Mouse (Mus musculus) forebrain, postnatal 0 days (tissue): ENCODE measurements around the gene Arfgef2. TPM values are rescaled to one million over a fixed set of nuclear protein-coding genes. Genes with fewer than 3 reads are reported as not detected.

Source experiments
- ATAC-seq: fragments of 200-750 bp; cut with Nextera tagmentation; 2 replicates; pipeline ENCODE4 v1.8.0; 2017; ENCODE audit warnings: mild to moderate bottlenecking, moderate library complexity
- DNase-seq: peaks from one replicate; pipeline ENCODE4 v3.0.0-alpha.2; 2015
- H3K27ac ChIP-seq: fragments of 300-500 bp; sonication (generic); 2 replicates; pipeline ENCODE4 v1.5.1; 2014; ENCODE audit warnings: low read depth, mild to moderate bottlenecking, antibody characterized with exemption, low read length, moderate library complexity, mixed read lengths
- H3K27me3 ChIP-seq: fragments of 300-500 bp; sonication (generic); 2 replicates; pipeline ENCODE4 v1.6.1; 2014; ENCODE audit warnings: mild to moderate bottlenecking, low read length, mixed read lengths; ENCODE audit not compliant: insufficient read depth
- H3K36me3 ChIP-seq: fragments of 300-500 bp; sonication (generic); 2 replicates; pipeline ENCODE4 v1.6.1; 2014; ENCODE audit warnings: mild to moderate bottlenecking, moderate library complexity; ENCODE audit not compliant: insufficient read depth
- H3K4me1 ChIP-seq: fragments of 300-500 bp; sonication (generic); 2 replicates; pipeline ENCODE4 v1.6.1; 2014; ENCODE audit warnings: antibody characterized with exemption; ENCODE audit not compliant: insufficient read depth
- H3K4me2 ChIP-seq: fragments of 300-500 bp; sonication (generic); 2 replicates; pipeline ENCODE4 v1.6.1; 2014; ENCODE audit warnings: low read depth, mild to moderate bottlenecking, moderate library complexity
- H3K4me3 ChIP-seq: fragments of 300-500 bp; sonication (generic); 2 replicates; pipeline ENCODE4 v1.5.1; 2014; ENCODE audit warnings: low read depth, low read length, mixed read lengths
- H3K9ac ChIP-seq: fragments of 300-500 bp; sonication (generic); 2 replicates; pipeline ENCODE4 v1.6.1; 2014; ENCODE audit warnings: mild to moderate bottlenecking
- H3K9me3 ChIP-seq: fragments of 300-500 bp; sonication (generic); 2 replicates; pipeline ENCODE4 v1.6.1; 2016; ENCODE audit warnings: low read length
- CTCF ChIP-seq: sonication (generic); IDR thresholded peaks from 2 replicates; pipeline ENCODE4 v1.5.1; 2016; ENCODE audit warnings: antibody characterized with exemption, control low read depth, low read depth
- WGBS: fragments of 180-500 bp; shearing (Covaris S2); extraction: QIAGEN DNeasy Blood & Tissue Kit; methylation state at CpG from one replicate; pipeline ENCODE4 v1.1.7; 2014; 5-methylcytosine and 5-hydroxymethylcytosine counted together
- polyA plus RNA-seq: library from polyadenylated mRNA; unstranded; fragments of >200 nt; fragmentation: Nextera tagmentation; extraction: Ambion mirVana; gene quantifications from 2 replicates; pipeline ENCODE4 v1.2.1, GENCODE M21; 2015
- total RNA-seq: library from RNA; depleted of rRNA; stranded (reverse); fragments of >200 nt; gene quantifications from 2 replicates; pipeline ENCODE4 v1.2.3, GENCODE M21; 2014

Arfgef2 gene
- total and polyA plus RNA-seq, 2 experiments from 2014 or later, result 3.0 to 29.5 TPM

DNA sequence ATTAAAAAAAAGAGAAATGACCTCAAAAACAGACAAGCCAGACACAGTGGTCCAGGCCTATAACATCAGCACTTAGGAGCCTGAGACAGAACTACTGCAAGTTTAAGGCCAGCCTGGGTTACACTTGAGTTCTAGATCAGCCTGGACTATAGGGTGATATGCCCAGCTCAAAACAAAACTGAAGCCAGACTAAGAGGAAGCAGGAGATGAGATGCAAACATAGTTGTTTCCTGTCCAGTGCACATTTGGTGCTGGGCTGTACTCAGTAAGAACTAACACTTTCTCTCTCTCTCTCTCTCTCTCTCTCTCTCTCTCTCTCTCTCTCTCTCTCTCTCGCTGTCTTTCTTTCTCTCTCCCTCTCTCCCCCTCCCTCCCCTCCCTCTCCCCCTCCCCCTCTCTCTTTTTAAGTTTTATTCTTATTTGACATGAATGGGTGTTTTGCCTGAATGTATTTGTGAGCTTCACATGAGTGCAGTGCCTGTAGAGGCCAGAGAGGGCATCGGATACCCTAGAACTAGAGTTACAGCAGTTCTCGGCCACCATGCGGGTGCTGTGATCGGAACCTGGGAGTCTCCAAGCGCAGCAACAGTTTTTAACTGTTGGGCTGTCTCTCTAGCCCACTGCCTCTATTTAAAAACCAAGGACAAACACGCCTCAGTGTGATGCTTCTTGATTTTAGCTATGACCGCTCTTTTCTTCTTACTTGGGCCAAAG is 95.6 kb downstream of the Arfgef2 start:
- WGBS, result 87% methylated on average over 8 of the region's 8 CpGs
- H3K27me3 ChIP-seq, result no peaks in the 10 kb centered on the region
- peaks cover 3% of the 10 kb centered on the region; the same call in 1 of the 2 replicates for H3K36me3 ChIP-seq
- no peak overlapping the region for H3K4me2 ChIP-seq
- H3K4me1 ChIP-seq, result no peaks in the 10 kb centered on the region
- H3K4me3 ChIP-seq, result no peak overlapping the region
- no peaks in the 10 kb centered on the region for H3K9me3 ChIP-seq
- H3K27ac ChIP-seq, result no peak overlapping the region
- no peak overlapping the region for H3K9ac ChIP-seq
- ATAC-seq (no peak), DNase-seq (no peak)
- TF ChIP-seq CTCF, result no peak

DNA sequence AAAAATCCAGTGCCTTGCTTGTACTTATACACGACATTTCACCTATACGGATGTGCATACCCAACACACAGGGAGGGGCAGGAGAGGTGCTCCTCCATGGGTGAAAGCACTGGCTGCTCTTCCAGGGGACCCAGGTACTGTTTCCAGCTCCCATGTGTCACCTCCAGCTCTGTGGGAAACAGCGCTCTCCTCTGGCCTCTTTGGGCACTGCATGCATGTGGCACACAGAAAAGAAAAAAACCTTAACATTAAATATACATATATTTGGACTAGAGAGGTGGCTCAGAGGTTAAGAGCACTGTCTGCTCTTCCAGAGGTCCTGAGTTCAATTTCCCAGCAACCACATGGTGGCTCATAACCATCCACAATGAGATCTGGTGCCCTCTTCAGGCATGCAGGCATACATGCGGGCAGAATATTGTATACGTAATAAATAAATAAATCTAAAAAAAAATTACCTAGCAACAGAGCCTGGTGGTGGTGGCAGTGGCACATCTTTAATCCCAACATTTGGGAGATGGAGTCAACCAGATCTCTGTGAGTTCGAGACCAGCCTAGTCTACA is 98.4 kb downstream of the Arfgef2 start:
- H3K27ac ChIP-seq, result no peak overlapping the region
- H3K4me3 ChIP-seq, result no peak overlapping the region
- TF ChIP-seq CTCF, result peak; percentile 35
- 95% methylated on average over 6 of the region's 6 CpGs for WGBS
- H3K9me3 ChIP-seq, result no peaks in the 10 kb centered on the region
- H3K9ac ChIP-seq, result no peak overlapping the region
- no peak overlapping the region for H3K4me2 ChIP-seq
- no peaks in the 10 kb centered on the region for H3K27me3 ChIP-seq
- ATAC-seq (no peak), DNase-seq (no peak)
- peaks cover 9% of the 10 kb centered on the region for H3K4me1 ChIP-seq
- H3K36me3 ChIP-seq, result no peaks in the 10 kb centered on the region

DNA sequence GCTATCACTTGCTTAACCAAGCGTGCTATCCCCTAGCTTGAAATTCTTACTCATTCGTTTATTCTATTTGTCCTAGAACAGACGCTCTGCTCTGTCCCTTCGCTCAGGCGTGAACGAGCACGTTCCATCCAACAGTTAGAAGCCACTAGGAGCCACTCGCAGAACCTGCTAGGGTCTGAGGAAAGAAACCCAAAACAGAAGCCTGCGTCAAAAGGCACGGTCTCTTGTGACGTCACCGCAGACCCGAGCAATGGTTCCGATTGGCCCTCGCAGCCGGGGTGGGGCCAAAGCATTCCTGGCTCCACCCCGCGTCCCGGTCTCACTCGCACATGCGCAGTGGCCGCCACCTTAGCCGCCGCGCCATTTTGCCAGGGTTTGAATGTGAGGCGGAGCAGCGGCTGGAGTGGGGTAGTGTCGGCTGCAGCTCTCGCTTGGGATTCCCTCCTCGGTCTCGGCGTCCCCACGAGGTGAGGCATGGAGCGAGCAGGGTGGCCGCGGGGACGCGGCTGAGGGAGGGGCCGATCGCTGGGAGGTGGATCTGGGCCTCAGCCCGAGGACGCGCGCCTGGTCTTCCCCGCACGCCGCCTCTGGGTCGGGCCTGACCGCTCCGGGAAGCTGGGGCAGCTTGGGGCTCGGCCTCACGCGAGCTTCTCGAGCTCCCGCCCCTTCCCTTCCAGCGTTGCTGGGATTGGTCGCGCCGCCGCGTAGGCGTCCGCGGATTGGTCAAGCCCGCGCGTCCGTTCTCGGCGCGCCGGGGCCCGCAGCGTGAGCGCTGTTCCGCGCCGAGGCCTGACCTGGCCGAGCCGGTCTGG is 100.5 kb downstream of the Arfgef2 start, which contains the start of gene Cse1l:
Cse1l (plus strand) TSS at position 330 of the 812 bp plus-strand sequence.
- Histone ChIP-seq H3K4me2 (peak within 1 kb of the TSS; percentile 92), H3K4me3 (peak within 1 kb of the TSS; percentile 77), H3K27me3 (no peaks in the 10 kb centered on the region), H3K27ac (peak within 1 kb of the TSS; percentile 93), H3K9ac (peak within 1 kb of the TSS; percentile 82), H3K9me3 (no peaks in the 10 kb centered on the region), H3K4me1 (peaks cover 9% of the 10 kb centered on the region), H3K36me3 (no peaks in the 10 kb centered on the region; the same call in 1 of the 2 replicates)
- TF ChIP-seq CTCF, result no peak; the same call in 1 of the 2 replicates
- 3% methylated on average over 80 of the region's 80 CpGs for WGBS
- ATAC-seq, result peak; percentile 96
- peak; percentile 99 for DNase-seq

DNA sequence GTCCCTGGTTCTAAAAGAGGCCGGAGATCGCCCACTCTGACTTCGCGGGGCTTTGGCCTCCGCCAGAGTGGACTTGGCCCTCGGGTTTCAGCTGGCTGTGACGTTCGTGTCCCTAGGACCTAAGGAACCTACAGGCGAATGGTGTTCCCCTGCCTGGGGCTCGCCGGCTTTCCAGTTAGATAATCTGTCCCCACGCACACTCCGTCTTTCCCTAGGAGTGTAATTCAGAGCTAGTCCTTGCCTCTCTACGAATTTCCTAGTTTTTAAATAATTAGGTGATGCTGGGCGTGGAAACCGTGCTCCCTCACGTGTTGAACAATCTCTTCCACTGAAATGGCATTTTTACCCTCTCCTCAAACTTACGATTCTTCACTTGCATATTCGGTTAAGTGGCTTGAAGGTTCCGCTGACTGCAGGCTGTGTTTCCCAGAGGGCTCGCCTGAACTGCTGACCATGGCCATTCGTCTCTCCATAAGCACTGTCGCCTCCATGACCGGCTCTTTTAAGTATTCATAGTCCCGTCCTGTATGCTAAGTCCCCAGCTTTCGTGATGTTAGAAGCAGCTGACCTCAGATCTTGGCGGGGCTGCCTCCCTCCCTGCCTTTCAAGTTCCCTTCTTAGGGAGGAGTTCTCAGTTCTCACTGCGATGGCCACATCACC is 101.3 kb downstream of the Arfgef2 start:
- under 1% methylated on average over 28 of the region's 28 CpGs for WGBS
- peaks cover 9% of the 10 kb centered on the region for H3K4me1 ChIP-seq
- no peaks in the 10 kb centered on the region for H3K9me3 ChIP-seq
- H3K27ac ChIP-seq, result peak overlapping the region; percentile 93
- no peaks in the 10 kb centered on the region for H3K27me3 ChIP-seq
- ATAC-seq (peak; percentile 17), DNase-seq (no peak)
- H3K4me2 ChIP-seq, result peak overlapping the region; percentile 92
- no peak for TF ChIP-seq CTCF
- peak overlapping the region; percentile 77 for H3K4me3 ChIP-seq
- H3K9ac ChIP-seq, result peak overlapping the region; percentile 82
- no peaks in the 10 kb centered on the region; the same call in 1 of the 2 replicates for H3K36me3 ChIP-seq

DNA sequence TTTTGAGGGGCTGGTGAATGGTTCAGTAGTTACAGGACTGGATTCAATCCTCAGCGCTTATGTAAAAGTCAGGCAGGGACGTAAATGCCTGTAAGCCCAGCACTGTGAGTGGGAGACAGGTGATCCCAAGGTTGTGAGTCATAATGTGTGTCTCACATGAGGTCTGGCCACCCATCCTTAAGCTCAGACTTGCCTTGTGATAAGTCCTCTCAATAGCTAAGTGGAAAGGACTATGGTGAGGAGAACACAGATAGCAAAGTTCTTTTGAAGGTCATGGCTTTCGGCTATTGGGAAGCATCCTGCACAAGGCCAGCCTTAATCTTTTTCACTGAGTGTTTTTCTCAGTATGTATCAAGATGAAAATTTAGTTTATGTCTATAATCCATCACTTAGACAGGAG is 104.3 kb downstream of the Arfgef2 start:
- WGBS, result 95% methylated on average over 3 of the region's 3 CpGs
- Histone ChIP-seq H3K27me3 (no peaks in the 10 kb centered on the region), H3K4me1 (peaks cover 9% of the 10 kb centered on the region), H3K4me3 (no peak overlapping the region), H3K4me2 (no peak overlapping the region), H3K36me3 (no peaks in the 10 kb centered on the region; the same call in 1 of the 2 replicates), H3K9me3 (no peaks in the 10 kb centered on the region), H3K27ac (no peak overlapping the region), H3K9ac (no peak overlapping the region)
- ATAC-seq (no peak), DNase-seq (no peak)
- TF ChIP-seq CTCF, result no peak

DNA sequence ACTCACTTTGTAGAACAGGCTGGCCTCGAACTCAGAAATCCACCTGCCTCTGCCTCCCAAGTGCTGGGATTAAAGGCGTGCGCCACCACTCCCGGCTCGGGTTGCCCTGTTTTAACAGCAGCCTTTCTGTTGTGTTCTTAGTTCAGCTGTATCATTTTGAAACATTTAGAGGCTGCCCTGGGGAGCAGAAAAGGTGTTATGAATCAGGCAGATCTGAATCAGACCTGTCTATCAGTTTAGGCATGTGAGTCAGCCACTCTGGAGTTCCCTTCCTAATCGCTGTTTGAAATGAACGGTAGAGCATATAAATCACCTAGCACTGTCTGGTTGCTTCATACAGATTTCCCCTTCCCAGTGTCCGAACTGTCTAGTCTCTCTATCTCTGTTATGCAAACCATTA is 105.1 kb downstream of the Arfgef2 start:
- Histone ChIP-seq H3K36me3 (no peaks in the 10 kb centered on the region; the same call in 1 of the 2 replicates), H3K9me3 (no peaks in the 10 kb centered on the region), H3K4me1 (peaks cover 9% of the 10 kb centered on the region), H3K27me3 (no peaks in the 10 kb centered on the region), H3K4me2 (no peak overlapping the region), H3K27ac (no peak overlapping the region), H3K9ac (no peak overlapping the region), H3K4me3 (no peak overlapping the region)
- TF ChIP-seq CTCF, result no peak
- no peak for ATAC-seq
- WGBS, result 89% methylated on average over 8 of the region's 8 CpGs
- DNase-seq, result no peak
